Mouse (Mus musculus) hindbrain, embryonic 13.5 days (tissue): ENCODE measurements around the gene Scin. TPM values are rescaled to one million over a fixed set of nuclear protein-coding genes. Genes with fewer than 3 reads are reported as not detected.

Source experiments
- ATAC-seq: fragments of 200-750 bp; cut with Nextera tagmentation; 2 replicates; pipeline ENCODE4 v1.8.0; 2017; ENCODE audit warnings: moderate TSS enrichment; ENCODE audit not compliant: low FRiP score
- H3K27ac ChIP-seq: fragments of 300-500 bp; sonication (generic); 2 replicates; pipeline ENCODE4 v1.5.1; 2015; ENCODE audit warnings: inconsistent platforms, mild to moderate bottlenecking, moderate library complexity
- H3K27me3 ChIP-seq: fragments of 300-500 bp; sonication (generic); 2 replicates; pipeline ENCODE4 v1.6.1; 2015; ENCODE audit warnings: mild to moderate bottlenecking, inconsistent platforms
- H3K36me3 ChIP-seq: fragments of 300-500 bp; sonication (generic); 2 replicates; pipeline ENCODE4 v1.6.1; 2015; ENCODE audit warnings: mild to moderate bottlenecking, inconsistent platforms
- H3K4me1 ChIP-seq: fragments of 300-500 bp; sonication (generic); replicated peaks from 2 replicates; pipeline ENCODE4 v1.6.1; 2015; ENCODE audit warnings: inconsistent platforms
- H3K4me2 ChIP-seq: fragments of 300-500 bp; sonication (generic); 2 replicates; pipeline ENCODE4 v1.6.1; 2015; ENCODE audit warnings: inconsistent platforms, mild to moderate bottlenecking, moderate library complexity
- H3K4me3 ChIP-seq: fragments of 300-500 bp; sonication (generic); 2 replicates; pipeline ENCODE4 v1.5.1; 2015; ENCODE audit warnings: mild to moderate bottlenecking, inconsistent platforms
- H3K9ac ChIP-seq: fragments of 300-500 bp; sonication (generic); 2 replicates; pipeline ENCODE4 v1.6.1; 2015; ENCODE audit warnings: mild to moderate bottlenecking, inconsistent platforms
- H3K9me3 ChIP-seq: fragments of 300-500 bp; sonication (generic); 2 replicates; pipeline ENCODE4 v1.6.1; 2016; ENCODE audit warnings: inconsistent platforms
- WGBS: fragments of 180-500 bp; shearing (Covaris S2); methylation state at CpG from one replicate; pipeline ENCODE4 v1.1.7; 2015; 5-methylcytosine and 5-hydroxymethylcytosine counted together
- polyA plus RNA-seq: library from polyadenylated mRNA; unstranded; fragments of >200 nt; fragmentation: Nextera tagmentation; extraction: Ambion mirVana; gene quantifications from 2 replicates; pipeline ENCODE4 v1.2.1, GENCODE M21; 2015

The Scin gene
- polyA plus RNA-seq, 1 experiment from 2014 or later: 0.09 TPM

DNA sequence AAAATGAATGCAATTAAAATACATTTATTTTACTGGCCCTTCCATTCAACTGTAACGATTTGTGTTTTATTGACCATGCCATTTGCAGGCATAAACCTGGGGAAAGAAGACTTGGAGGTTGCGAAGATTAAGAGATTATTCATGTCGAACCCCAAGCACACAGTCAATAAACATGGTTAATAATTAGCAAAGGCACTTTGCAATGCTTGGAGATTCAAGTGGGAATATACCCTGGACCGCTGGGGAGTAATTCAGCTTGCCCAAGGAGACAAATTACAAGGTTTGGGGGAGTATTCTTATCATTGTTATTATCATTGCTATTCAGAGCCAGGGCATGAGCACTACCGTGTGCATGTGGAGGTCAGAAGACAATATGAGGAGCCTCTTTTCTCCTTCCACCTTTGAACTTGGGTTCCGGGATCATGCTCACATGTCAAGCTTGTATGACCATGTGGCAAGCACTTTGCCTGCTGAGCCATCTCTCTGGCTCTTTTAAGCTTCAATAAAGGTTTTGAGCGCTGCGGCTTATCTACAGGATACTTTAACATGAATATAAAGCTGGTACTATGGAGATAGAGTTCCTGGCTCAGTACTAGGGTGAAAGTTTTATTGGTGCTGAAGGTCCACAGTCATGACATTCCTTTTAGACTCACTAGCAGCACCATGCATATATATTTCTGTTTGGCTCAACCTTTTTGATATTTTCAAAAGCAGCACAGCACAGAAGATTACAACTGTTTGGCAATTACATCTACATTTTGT lies 5.6 kb upstream of the Scin start:
- WGBS: 81% methylated on average over 8 of the region's 8 CpGs
- Histone ChIP-seq H3K4me2 (no peak overlapping the region), H3K27me3 (no peaks in the 10 kb centered on the region), H3K4me3 (no peak overlapping the region), H3K4me1 (no peaks in the 10 kb centered on the region), H3K36me3 (no peaks in the 10 kb centered on the region), H3K27ac (no peak overlapping the region), H3K9me3 (no peaks in the 10 kb centered on the region), H3K9ac (no peak overlapping the region)
- no peak for ATAC-seq

DNA sequence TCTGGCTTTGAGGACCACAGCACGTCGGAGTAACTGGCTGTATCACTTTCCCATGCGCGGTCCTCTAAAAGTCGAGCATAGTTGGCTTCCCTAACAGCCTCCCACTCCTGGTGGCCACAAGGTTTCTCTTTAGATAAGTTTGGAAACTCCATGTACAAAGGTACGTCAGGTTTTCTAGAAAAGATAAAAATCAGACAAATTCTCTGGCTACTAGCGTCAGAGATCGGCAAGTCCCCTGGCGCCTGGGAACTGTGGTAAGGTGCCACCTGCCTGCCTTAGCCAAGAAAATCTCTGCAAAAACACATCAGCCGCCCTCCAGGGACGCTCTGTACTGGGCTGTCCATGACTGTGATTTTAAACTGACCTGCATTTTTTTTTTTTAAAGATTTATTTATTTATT lies 501 bp upstream of the Scin start:
- Histone ChIP-seq H3K27me3 (peaks cover 33% of the 10 kb centered on the region), H3K4me2 (peak overlapping the region; percentile 84), H3K4me3 (peak overlapping the region; percentile 46), H3K9ac (no peak overlapping the region), H3K36me3 (no peaks in the 10 kb centered on the region), H3K9me3 (no peaks in the 10 kb centered on the region), H3K27ac (no peak overlapping the region), H3K4me1 (peaks cover 17% of the 10 kb centered on the region)
- WGBS: 54% methylated on average over 11 of the region's 11 CpGs
- no peak for ATAC-seq

DNA sequence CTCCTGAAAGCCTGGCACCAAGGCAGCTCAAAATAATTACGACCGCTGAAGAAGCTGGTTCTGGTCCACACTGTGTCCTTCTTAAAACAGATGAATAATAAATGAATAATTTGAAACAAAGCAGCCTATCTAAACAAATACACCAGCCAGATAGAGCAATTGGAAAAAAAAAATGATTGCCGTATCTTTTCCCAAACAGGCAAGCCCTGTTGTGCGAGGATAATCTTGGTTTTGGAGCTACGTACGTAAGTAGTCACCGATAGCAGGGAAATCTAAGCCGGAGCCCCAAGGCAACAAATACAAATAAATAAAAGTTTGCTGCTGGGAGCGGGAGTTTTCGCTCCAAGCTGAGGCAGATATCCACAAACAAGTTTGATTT lies 845 bp downstream of the Scin start:
- WGBS: 22% methylated on average over 10 of the region's 10 CpGs
- peaks cover 17% of the 10 kb centered on the region for H3K4me1 ChIP-seq

DNA sequence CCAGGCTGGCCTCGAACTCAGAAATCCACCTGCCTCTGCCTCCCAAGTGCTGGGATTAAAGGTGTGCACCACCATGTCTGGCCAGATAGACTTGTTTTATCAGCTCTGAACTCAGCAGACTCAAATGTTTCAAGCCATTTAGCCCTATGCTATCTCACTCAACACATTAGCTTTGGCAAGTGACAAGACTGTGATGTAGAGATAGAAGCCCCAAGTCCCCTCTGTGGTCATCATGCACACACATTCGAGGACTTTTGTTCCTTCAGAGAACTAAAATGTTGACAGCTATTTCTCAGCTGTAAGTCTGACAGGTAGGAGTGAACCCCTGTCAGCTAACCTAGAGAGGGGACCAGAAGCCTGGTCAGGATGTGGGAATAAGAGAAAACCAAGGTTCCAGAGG lies 15.2 kb downstream of the Scin start:
- H3K9ac ChIP-seq: no peak overlapping the region
- WGBS: 76% methylated on average over 2 of the region's 2 CpGs
- no peaks in the 10 kb centered on the region for H3K36me3 ChIP-seq
- no peaks in the 10 kb centered on the region for H3K4me1 ChIP-seq
- ATAC-seq: no peak
- no peak overlapping the region for H3K27ac ChIP-seq
- H3K4me2 ChIP-seq: no peak overlapping the region
- H3K9me3 ChIP-seq: no peaks in the 10 kb centered on the region
- H3K4me3 ChIP-seq: no peak overlapping the region
- no peaks in the 10 kb centered on the region for H3K27me3 ChIP-seq

More for the DNA sequence above, 845 bp downstream of the Scin start:
- ATAC-seq: no peak
- peaks cover 33% of the 10 kb centered on the region for H3K27me3 ChIP-seq
- H3K27ac ChIP-seq: no peak overlapping the region
- no peaks in the 10 kb centered on the region for H3K36me3 ChIP-seq
- H3K4me2 ChIP-seq: peak overlapping the region; percentile 84
- peak overlapping the region; percentile 46 for H3K4me3 ChIP-seq
- H3K9me3 ChIP-seq: no peaks in the 10 kb centered on the region
- 0 out of 2 replicates have a peak overlapping the region, but pooled peaks have one; percentile 65 for H3K9ac ChIP-seq

DNA sequence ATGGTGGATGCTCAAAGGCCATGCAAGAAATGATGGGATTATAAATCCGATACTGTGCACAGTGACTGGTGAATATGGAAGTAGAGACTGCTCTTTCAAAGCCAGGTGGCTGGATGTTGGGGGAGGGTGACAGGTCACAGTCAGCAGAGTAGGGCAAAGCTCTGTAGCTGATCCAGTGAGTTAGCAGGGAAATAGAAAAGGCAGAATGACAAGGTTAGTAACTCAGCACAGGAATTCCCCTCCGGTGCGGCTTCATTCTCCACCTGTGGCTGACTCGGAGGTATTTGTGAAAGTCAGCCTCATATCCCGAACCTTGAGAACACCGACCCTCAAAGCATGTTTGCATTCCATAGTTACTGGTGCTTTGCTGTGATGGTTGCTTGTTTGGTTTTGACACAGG lies 17.0 kb downstream of the Scin start:
- no peak for ATAC-seq

DNA sequence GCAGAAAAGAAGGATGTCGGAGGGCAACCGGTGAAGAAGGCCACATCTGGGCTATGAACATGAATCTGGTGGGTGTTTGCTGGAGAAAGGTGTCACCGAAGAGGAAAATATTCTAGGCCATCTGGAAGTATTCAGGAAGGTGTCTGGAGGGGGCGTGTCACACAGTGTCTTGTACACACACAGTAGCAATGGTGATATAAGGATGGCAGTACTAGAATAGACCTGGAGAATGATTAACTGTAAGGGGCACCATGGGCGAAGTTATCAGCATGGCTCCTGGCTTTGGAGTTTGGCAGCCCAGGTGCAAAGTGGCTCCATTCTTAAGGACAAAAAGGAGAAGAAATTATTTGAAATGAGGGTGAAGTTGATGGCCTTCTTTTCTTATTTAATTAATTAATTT lies 17.8 kb downstream of the Scin start:
- ATAC-seq: no peak
- H3K4me3 ChIP-seq: no peak overlapping the region
- H3K4me1 ChIP-seq: no peaks in the 10 kb centered on the region
- no peak overlapping the region for H3K9ac ChIP-seq
- H3K9me3 ChIP-seq: no peaks in the 10 kb centered on the region
- 89% methylated on average over 5 of the region's 5 CpGs for WGBS
- H3K36me3 ChIP-seq: no peaks in the 10 kb centered on the region
- no peak overlapping the region for H3K4me2 ChIP-seq
- H3K27me3 ChIP-seq: no peaks in the 10 kb centered on the region
- no peak overlapping the region for H3K27ac ChIP-seq

More for the DNA sequence above, 17.0 kb downstream of the Scin start:
- H3K27ac ChIP-seq: no peak overlapping the region
- no peak overlapping the region for H3K4me3 ChIP-seq
- no peaks in the 10 kb centered on the region for H3K27me3 ChIP-seq
- 90% methylated on average over 6 of the region's 6 CpGs for WGBS
- H3K4me2 ChIP-seq: no peak overlapping the region
- H3K9ac ChIP-seq: no peak overlapping the region
- no peaks in the 10 kb centered on the region for H3K4me1 ChIP-seq
- H3K36me3 ChIP-seq: no peaks in the 10 kb centered on the region
- no peaks in the 10 kb centered on the region for H3K9me3 ChIP-seq

DNA sequence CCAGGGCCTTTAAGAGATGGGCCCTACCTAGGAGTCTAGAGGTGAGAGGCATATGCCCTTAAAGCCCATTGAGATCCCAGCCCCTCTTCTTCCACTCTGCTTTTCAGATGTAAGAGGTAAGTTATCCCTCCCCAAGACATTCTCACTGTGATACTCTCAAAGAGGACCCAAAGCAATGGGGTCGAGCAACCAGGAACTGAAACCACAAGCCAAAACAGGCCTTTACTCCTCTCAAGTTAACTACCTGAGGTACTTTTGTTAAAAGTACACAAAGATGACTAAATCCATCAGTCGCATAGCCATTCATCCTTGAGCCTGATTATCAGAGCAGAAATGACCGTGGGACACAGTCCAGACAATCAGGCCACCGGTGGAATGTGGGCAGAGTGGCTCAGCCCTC lies 19.1 kb downstream of the Scin start:
- no peak overlapping the region for H3K4me3 ChIP-seq
- no peaks in the 10 kb centered on the region for H3K4me1 ChIP-seq
- no peak for ATAC-seq
- H3K27me3 ChIP-seq: no peaks in the 10 kb centered on the region
- H3K4me2 ChIP-seq: no peak overlapping the region
- H3K9me3 ChIP-seq: no peaks in the 10 kb centered on the region
- H3K27ac ChIP-seq: no peak overlapping the region
- H3K9ac ChIP-seq: no peak overlapping the region
- WGBS: 96% methylated on average over 4 of the region's 4 CpGs
- no peaks in the 10 kb centered on the region for H3K36me3 ChIP-seq

DNA sequence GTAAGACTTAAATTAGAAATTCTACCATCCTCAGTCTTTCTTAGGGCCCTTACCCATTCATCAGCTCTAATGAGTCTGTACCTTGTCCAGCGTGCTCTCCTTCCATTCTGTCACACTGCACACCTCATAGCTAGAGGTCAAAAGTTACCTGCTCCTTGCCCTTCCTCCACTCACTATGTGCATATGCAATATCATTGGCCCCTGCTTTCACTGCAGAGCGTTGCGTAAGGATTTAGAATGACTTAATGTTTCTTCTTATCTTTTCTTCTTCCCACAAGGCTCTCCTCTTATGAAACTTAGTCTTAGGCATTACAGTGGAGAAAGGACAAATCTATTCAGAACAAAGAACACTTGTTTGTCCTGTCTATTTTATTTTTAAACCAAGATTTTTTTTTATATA lies 20.0 kb downstream of the Scin start:
- Histone ChIP-seq H3K27ac (no peak overlapping the region), H3K9ac (no peak overlapping the region), H3K27me3 (no peaks in the 10 kb centered on the region), H3K9me3 (no peaks in the 10 kb centered on the region), H3K4me2 (no peak overlapping the region), H3K4me1 (no peaks in the 10 kb centered on the region), H3K4me3 (no peak overlapping the region), H3K36me3 (no peaks in the 10 kb centered on the region)
- no peak for ATAC-seq
- 85% methylated on average over 3 of the region's 3 CpGs for WGBS

DNA sequence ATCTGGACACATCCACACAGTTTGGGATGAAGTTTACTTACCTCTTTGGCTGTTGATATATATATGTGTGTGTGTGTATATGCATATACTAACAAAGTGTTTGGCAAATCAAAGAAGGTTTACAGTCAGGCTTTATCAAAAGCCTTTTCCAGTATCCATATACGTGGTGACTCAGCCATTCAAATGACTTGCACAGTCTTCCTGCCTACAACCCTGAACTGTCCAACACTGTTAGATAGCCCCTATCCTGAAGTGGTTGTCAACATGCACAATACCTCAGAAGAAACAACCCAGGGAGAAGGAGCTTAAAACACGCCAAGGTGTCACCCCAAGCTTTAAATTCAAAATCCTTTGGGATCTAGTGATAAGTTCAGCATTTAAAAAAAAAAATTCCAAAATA lies 20.4 kb downstream of the Scin start:
- ATAC-seq: no peak
- Histone ChIP-seq H3K27me3 (no peaks in the 10 kb centered on the region), H3K27ac (no peak overlapping the region), H3K9me3 (no peaks in the 10 kb centered on the region), H3K9ac (no peak overlapping the region), H3K36me3 (no peaks in the 10 kb centered on the region), H3K4me3 (no peak overlapping the region), H3K4me2 (no peak overlapping the region), H3K4me1 (no peaks in the 10 kb centered on the region)
- 84% methylated on average over 2 of the region's 2 CpGs for WGBS

DNA sequence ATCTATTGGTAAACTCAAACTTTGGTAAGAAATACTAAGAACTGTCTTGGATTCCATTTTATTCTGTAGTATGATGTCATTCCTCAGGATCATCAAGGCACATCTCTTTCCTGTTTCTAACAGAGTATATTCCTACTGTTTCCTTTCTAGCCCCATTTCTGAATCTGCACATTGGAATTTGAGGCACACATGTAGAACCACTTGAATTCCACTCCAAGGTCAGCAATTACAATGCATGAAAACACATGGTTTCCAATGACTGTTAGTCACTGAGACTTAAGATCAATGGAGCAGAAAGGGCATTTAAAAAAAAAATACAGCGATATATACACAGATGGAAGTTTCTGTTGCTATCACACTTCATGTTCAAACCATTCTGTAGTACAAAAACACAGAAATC lies 24.8 kb downstream of the Scin start:
- no peak for ATAC-seq
- Histone ChIP-seq H3K4me3 (no peak overlapping the region), H3K4me2 (no peak overlapping the region), H3K9ac (no peak overlapping the region), H3K36me3 (no peaks in the 10 kb centered on the region), H3K9me3 (no peaks in the 10 kb centered on the region), H3K27ac (no peak overlapping the region), H3K4me1 (no peaks in the 10 kb centered on the region), H3K27me3 (no peaks in the 10 kb centered on the region)
- 86% methylated on average over 1 of the region's 1 CpGs for WGBS

DNA sequence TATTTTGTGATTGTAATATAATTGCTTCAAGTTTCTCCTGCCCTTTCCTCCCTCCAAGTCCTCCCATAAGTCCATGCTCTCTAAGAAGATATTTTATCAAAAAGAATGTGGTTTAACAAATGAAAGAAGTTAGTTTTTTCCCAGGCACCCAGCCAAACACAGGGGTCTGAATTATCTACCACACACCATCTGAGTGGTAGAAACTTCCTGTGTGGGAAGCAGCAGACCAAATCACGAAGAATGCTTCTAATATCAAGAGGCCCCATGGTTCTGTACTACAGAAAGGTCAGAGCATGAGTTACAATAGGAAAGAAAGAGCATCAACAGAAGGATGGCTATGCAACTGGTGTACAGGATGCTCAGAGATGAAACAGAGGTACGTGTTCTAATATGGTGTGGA lies 25.9 kb downstream of the Scin start:
- WGBS: 85% methylated on average over 2 of the region's 2 CpGs
- H3K36me3 ChIP-seq: no peaks in the 10 kb centered on the region
- no peaks in the 10 kb centered on the region for H3K4me1 ChIP-seq
- no peak overlapping the region for H3K4me3 ChIP-seq
- no peaks in the 10 kb centered on the region for H3K9me3 ChIP-seq
- no peaks in the 10 kb centered on the region for H3K27me3 ChIP-seq
- ATAC-seq: no peak
- no peak overlapping the region for H3K9ac ChIP-seq
- H3K4me2 ChIP-seq: no peak overlapping the region
- H3K27ac ChIP-seq: no peak overlapping the region

DNA sequence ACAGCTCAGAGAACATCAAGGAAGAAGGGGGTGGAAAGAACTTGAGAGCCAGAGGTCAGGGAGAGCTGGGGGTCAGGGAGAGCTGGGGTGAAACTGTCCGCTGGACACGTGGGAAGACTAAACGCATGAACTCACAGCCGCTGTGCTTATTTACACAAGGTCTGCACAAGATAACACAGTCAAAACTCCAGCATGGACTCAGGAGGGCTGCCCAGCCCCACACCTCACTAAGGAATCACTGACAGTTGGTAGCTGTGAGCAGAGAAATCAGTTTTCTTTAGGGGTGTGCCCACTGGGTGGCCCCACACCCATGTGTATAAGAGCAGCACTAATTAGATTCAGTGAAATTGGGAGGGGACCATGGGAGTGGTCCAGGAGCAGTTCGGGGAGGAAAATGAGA lies 27.2 kb downstream of the Scin start:
- Histone ChIP-seq H3K4me2 (no peak overlapping the region), H3K27ac (no peak overlapping the region), H3K4me1 (no peaks in the 10 kb centered on the region), H3K4me3 (no peak overlapping the region), H3K9me3 (no peaks in the 10 kb centered on the region), H3K9ac (no peak overlapping the region), H3K27me3 (no peaks in the 10 kb centered on the region), H3K36me3 (no peaks in the 10 kb centered on the region)
- no peak for ATAC-seq
- WGBS: 80% methylated on average over 5 of the region's 5 CpGs

DNA sequence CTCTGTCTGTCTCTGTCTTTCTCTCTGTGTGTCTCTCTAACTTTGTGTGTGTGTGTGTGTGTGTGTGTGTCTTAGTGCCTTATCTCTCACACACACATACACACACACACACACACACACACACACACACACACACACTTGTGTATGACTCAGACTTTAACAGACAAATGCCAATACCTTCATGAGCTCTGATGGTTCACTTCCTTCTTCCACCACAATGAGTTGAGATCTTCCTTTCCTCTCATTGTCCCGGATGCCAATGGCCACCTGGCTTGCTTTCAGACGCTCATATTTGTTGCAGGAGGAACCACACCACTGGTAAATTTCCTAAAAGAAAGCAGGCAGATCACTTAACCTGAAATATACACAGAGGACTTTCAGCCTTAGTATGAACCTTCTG lies 29.3 kb downstream of the Scin start:
- Histone ChIP-seq H3K4me3 (no peak overlapping the region), H3K27ac (no peak overlapping the region), H3K4me2 (no peak overlapping the region), H3K9ac (no peak overlapping the region), H3K4me1 (no peaks in the 10 kb centered on the region), H3K27me3 (no peaks in the 10 kb centered on the region), H3K36me3 (no peaks in the 10 kb centered on the region), H3K9me3 (no peaks in the 10 kb centered on the region)
- no peak for ATAC-seq
- WGBS: 79% methylated on average over 2 of the region's 2 CpGs
